ENCODE assay signal across 37 mouse cellular contexts in the genomic region with DNA sequence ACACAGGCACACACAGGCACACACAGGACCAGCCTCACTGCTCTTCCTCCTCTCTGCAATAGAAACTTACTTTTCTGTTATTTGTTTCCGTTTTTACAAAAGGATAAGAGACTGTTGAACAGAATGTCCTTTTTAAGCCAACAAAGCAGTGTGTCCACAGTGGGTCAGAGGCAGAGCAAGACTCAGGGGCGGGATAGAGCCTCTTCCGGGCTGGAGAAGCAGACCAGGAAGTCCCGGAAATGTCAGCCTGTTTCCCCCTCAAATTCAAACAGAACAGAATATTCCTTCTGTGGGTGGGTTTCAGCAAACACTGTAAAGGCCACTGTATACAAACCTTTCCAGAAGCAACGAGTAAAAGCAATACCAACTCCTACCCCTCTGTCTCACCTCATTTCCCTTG. TPM values are rescaled to one million over a fixed set of nuclear protein-coding genes. Genes with fewer than 3 reads are reported as not detected.
A peak's percentile ranks its signal among the peaks of the same experiment; 100 is the strongest.
DNase-seq lines count a peak whose midpoint lies in the region; ATAC-seq and TF ChIP-seq lines count a peak whose summit lies in the region.
"Had no signal": no experiment of that assay in that cellular context is flagged by ENCODE, and none has a peak within 500 bp of the region (broad histone marks: within the 10 kb centered on the region; RNA-seq: fewer than 3 reads in every experiment).

No protein-coding gene starts in this region.

- no peak overlapping the region for H3K4me3 ChIP-seq in forebrain, postnatal 0 days (ENCODE audit: low read depth, low read length)
- H3K4me3 ChIP-seq in forebrain, embryonic 11.5 days (ENCODE audit: low read depth, low read length): no peak overlapping the region
- H3K4me3 ChIP-seq in limb, embryonic 12.5 days (replicated peaks): no peak overlapping the region
- no peak overlapping the region for H3K4me3 ChIP-seq in limb, embryonic 10.5 days
- H3K4me3 ChIP-seq: embryonic facial prominence, embryonic 15.5 days; forebrain, embryonic 13.5 days; hindbrain, embryonic 13.5 days; layer of hippocampus, adult 2 months; left cerebral cortex, adult 2 months; liver, embryonic 12.5 days had no signal

- no peak overlapping the region for H3K4me2 ChIP-seq in forebrain, postnatal 0 days (ENCODE audit: low read depth)
- no peak overlapping the region for H3K4me2 ChIP-seq in forebrain, embryonic 11.5 days (ENCODE audit: low read depth, low read length, severe bottlenecking)
- no peak overlapping the region for H3K4me2 ChIP-seq in limb, embryonic 12.5 days
- H3K4me2 ChIP-seq: embryonic facial prominence, embryonic 15.5 days; forebrain, embryonic 13.5 days; hindbrain, embryonic 13.5 days; liver, embryonic 12.5 days had no signal

- no peak for ATAC-seq in forebrain, postnatal 0 days
- no peak for ATAC-seq in forebrain, embryonic 11.5 days (replicated peaks; ENCODE audit: low FRiP score)
- ATAC-seq in limb, embryonic 12.5 days (ENCODE audit: insufficient number of reproducible peaks, insufficient read depth, low FRiP score, low TSS enrichment, low read depth): no peak
- ATAC-seq in granulocyte monocyte progenitor cell, adult 5-6 weeks (replicated peaks; ENCODE audit: poor library complexity, severe bottlenecking): peak; percentile 67
- peak; percentile 59 for ATAC-seq in megakaryocyte progenitor cell, adult 5-6 weeks (replicated peaks; ENCODE audit: poor library complexity)
- ATAC-seq: forebrain, embryonic 13.5 days; intestine, embryonic 16.5 days; liver, embryonic 12.5 days had no signal

- no peaks in the 10 kb centered on the region for H3K9me3 ChIP-seq in forebrain, postnatal 0 days (ENCODE audit: low read length)
- H3K9me3 ChIP-seq in forebrain, embryonic 11.5 days (ENCODE audit: control insufficient read depth, low read length): no peaks in the 10 kb centered on the region
- no peaks in the 10 kb centered on the region for H3K9me3 ChIP-seq in limb, embryonic 12.5 days
- no peaks in the 10 kb centered on the region for H3K9me3 ChIP-seq in limb, embryonic 10.5 days (replicated peaks)
- H3K9me3 ChIP-seq: embryonic facial prominence, embryonic 15.5 days; forebrain, embryonic 13.5 days; hindbrain, embryonic 13.5 days; liver, embryonic 12.5 days had no signal

- H3K4me1 ChIP-seq in forebrain, postnatal 0 days (ENCODE audit: insufficient read depth): no peaks in the 10 kb centered on the region
- H3K4me1 ChIP-seq in forebrain, embryonic 11.5 days (replicated peaks; ENCODE audit: control insufficient read depth, insufficient read depth, low read length): no peaks in the 10 kb centered on the region
- H3K4me1 ChIP-seq in limb, embryonic 12.5 days (replicated peaks): no peaks in the 10 kb centered on the region; the same call in 1 of the 2 replicates
- H3K4me1 ChIP-seq in limb, embryonic 10.5 days: peaks cover 6% of the 10 kb centered on the region; the same call in 1 of the 2 replicates
- H3K4me1 ChIP-seq: embryonic facial prominence, embryonic 15.5 days; forebrain, embryonic 13.5 days; hindbrain, embryonic 13.5 days; liver, embryonic 12.5 days had no signal

- TF ChIP-seq CTCF in forebrain, postnatal 0 days (IDR thresholded peaks at IDR 0.05; ENCODE audit: low read depth): no peak

- H3K36me3 ChIP-seq in forebrain, postnatal 0 days (ENCODE audit: insufficient read depth): no peaks in the 10 kb centered on the region
- H3K36me3 ChIP-seq in forebrain, embryonic 11.5 days (ENCODE audit: control insufficient read depth, insufficient read depth, low read length): no peaks in the 10 kb centered on the region
- no peaks in the 10 kb centered on the region for H3K36me3 ChIP-seq in limb, embryonic 12.5 days
- no peaks in the 10 kb centered on the region for H3K36me3 ChIP-seq in limb, embryonic 10.5 days
- H3K36me3 ChIP-seq: embryonic facial prominence, embryonic 15.5 days; G1E; hindbrain, embryonic 13.5 days; liver, embryonic 12.5 days had no signal

- H3K27ac ChIP-seq in forebrain, postnatal 0 days (ENCODE audit: low read depth, low read length): 0 out of 2 replicates have a peak overlapping the region, but pooled peaks have one; percentile 9
- H3K27ac ChIP-seq in forebrain, embryonic 11.5 days (ENCODE audit: low read depth, low read length): no peak overlapping the region
- 0 out of 2 replicates have a peak overlapping the region, but pooled peaks have one; percentile 7 for H3K27ac ChIP-seq in limb, embryonic 12.5 days
- no peak overlapping the region for H3K27ac ChIP-seq in limb, embryonic 10.5 days
- H3K27ac ChIP-seq: embryonic facial prominence, embryonic 15.5 days; forebrain, embryonic 13.5 days; hindbrain, embryonic 13.5 days; layer of hippocampus, adult 2 months; left cerebral cortex, adult 2 months; liver, embryonic 12.5 days had no signal

- 78% methylated on average over 5 of the region's 5 CpGs for WGBS in forebrain, postnatal 0 days
- 81% methylated on average over 5 of the region's 5 CpGs for WGBS in forebrain, embryonic 11.5 days
- 56% methylated on average over 5 of the region's 5 CpGs for whole genome bisulfite sequencing in limb, embryonic 12.5 days
- 76% methylated on average over 5 of the region's 5 CpGs for WGBS in limb, embryonic 10.5 days

- no peaks in the 10 kb centered on the region for H3K27me3 ChIP-seq in forebrain, postnatal 0 days (ENCODE audit: insufficient read depth, low read length)
- no peaks in the 10 kb centered on the region for H3K27me3 ChIP-seq in forebrain, embryonic 11.5 days (ENCODE audit: control insufficient read depth, insufficient read depth, low read length)
- H3K27me3 ChIP-seq in limb, embryonic 12.5 days: no peaks in the 10 kb centered on the region
- H3K27me3 ChIP-seq in limb, embryonic 10.5 days (ENCODE audit: low read depth, poor library complexity, severe bottlenecking): no peaks in the 10 kb centered on the region
- H3K27me3 ChIP-seq: embryonic facial prominence, embryonic 15.5 days; forebrain, embryonic 13.5 days; hindbrain, embryonic 13.5 days; liver, embryonic 12.5 days had no signal

- H3K9ac ChIP-seq in forebrain, postnatal 0 days: no peak overlapping the region
- no peak overlapping the region for H3K9ac ChIP-seq in forebrain, embryonic 11.5 days (ENCODE audit: low read length)
- H3K9ac ChIP-seq in limb, embryonic 12.5 days (replicated peaks): no peak overlapping the region
- H3K9ac ChIP-seq: embryonic facial prominence, embryonic 15.5 days; forebrain, embryonic 13.5 days; hindbrain, embryonic 13.5 days; liver, embryonic 12.5 days had no signal

- DNase-seq in forebrain, postnatal 0 days: no peak
- DNase-seq in forebrain, embryonic 11.5 days (ENCODE audit: low spot score): no peak
- DNase-seq in limb, embryonic 10.5 days (ENCODE audit: low spot score): no peak
- DNase-seq in spleen, adult 12 weeks (ENCODE audit: low spot score): no peak
- DNase-seq: adrenal gland, postnatal 14 days; cerebellum, adult 11-12 months; cerebellum, adult 9-11 months; gastrocnemius, postnatal 25 days; kidney, postnatal 36 days; lung, adult 2 months; lung, postnatal 14 days; midbrain, embryonic 14.5 days; right cerebral cortex, postnatal 25 days; spleen, adult 18-20 months; thymus, postnatal 14 days had no signal

RNA-seq across cellular contexts. Expression of a gene that starts 26.7 kb away (rescaled TPM):
- total RNA-seq in forebrain, postnatal 0 days (2014; rRNA removed): 0.14 TPM in 1 of 2 replicates, not detected in the other
- not detected in 2 replicates for polyA plus RNA-seq in forebrain, postnatal 0 days (2015; fragmentation: Nextera tagmentation; extraction: Ambion mirVana)
- polyA plus RNA-seq in forebrain, embryonic 11.5 days (2014; fragmentation: Nextera tagmentation; extraction: Ambion mirVana): not detected in 2 replicates
- not detected in 2 replicates for polyA plus RNA-seq in limb, embryonic 12.5 days (2016; fragmentation: Nextera tagmentation; extraction: Ambion mirVana)
- not detected in 2 replicates for polyA plus RNA-seq in limb, embryonic 10.5 days (2016; fragmentation: Nextera tagmentation; extraction: Ambion mirVana)
- total RNA-seq in granulocyte monocyte progenitor cell, adult 5-6 weeks (2014; fragmentation: Nextera tagmentation): not detected in 2 replicates
- not detected in 2 replicates for total RNA-seq in granulocyte monocyte progenitor cell, adult 5-6 weeks (2017)
- total RNA-seq in megakaryocyte progenitor cell, adult 5-6 weeks (2015): not detected in 2 replicates
- total RNA-seq in megakaryocyte progenitor cell, adult 5-6 weeks (2017): not detected in 2 replicates
- total RNA-seq: adrenal gland, postnatal 14 days; G1E; gastrocnemius, postnatal 25 days; heart, adult 8-10 months; heart, postnatal 25 days; layer of hippocampus, adult 2 months; layer of hippocampus, postnatal 14 days; left cerebral cortex, adult 2 months; left cerebral cortex, postnatal 25 days; megakaryocyte-erythroid progenitor cell, adult 5-6 weeks; neutrophil, adult 5-6 weeks had no signal
- polyA plus RNA-seq: forebrain, embryonic 13.5 days; G1E; heart, embryonic 14.5 days; hindbrain, embryonic 13.5 days; intestine, embryonic 16.5 days; kidney, embryonic 14.5 days; limb, embryonic 14.5 days; liver, embryonic 12.5 days; lung, adult 2 months; midbrain, embryonic 14.5 days; neural tube, embryonic 11.5 days; stomach, embryonic 16.5 days had no signal

RNA-seq across cellular contexts. Expression of a gene that starts 52.9 kb away (rescaled TPM):
- total RNA-seq in forebrain, postnatal 0 days (2014; rRNA removed): 2.6 and 20.2 TPM in 2 replicates
- 0.33 and 0.50 TPM in 2 replicates for polyA plus RNA-seq in forebrain, postnatal 0 days (2015; fragmentation: Nextera tagmentation; extraction: Ambion mirVana)
- not detected in 2 replicates for polyA plus RNA-seq in forebrain, embryonic 11.5 days (2014; fragmentation: Nextera tagmentation; extraction: Ambion mirVana)
- polyA plus RNA-seq in limb, embryonic 12.5 days (2016; fragmentation: Nextera tagmentation; extraction: Ambion mirVana): 0.86 TPM in 1 of 2 replicates, not detected in the other
- polyA plus RNA-seq in limb, embryonic 10.5 days (2016; fragmentation: Nextera tagmentation; extraction: Ambion mirVana): not detected in 2 replicates
- total RNA-seq in granulocyte monocyte progenitor cell, adult 5-6 weeks (2014; fragmentation: Nextera tagmentation): not detected in 2 replicates
- total RNA-seq in granulocyte monocyte progenitor cell, adult 5-6 weeks (2017): 1.0 TPM in 1 of 2 replicates, not detected in the other
- not detected in 2 replicates for total RNA-seq in megakaryocyte progenitor cell, adult 5-6 weeks (2015)
- total RNA-seq in megakaryocyte progenitor cell, adult 5-6 weeks (2017): 0.07 TPM in 1 of 2 replicates, not detected in the other
- total RNA-seq: adrenal gland, postnatal 14 days; gastrocnemius, postnatal 25 days; heart, adult 8-10 months; heart, postnatal 25 days; megakaryocyte-erythroid progenitor cell, adult 5-6 weeks; neutrophil, adult 5-6 weeks had no signal
- polyA plus RNA-seq: G1E; heart, embryonic 14.5 days; kidney, embryonic 14.5 days; liver, embryonic 12.5 days; lung, adult 2 months; midbrain, embryonic 14.5 days; neural tube, embryonic 11.5 days had no signal

Comparison
In these comparisons a context has a peak if more than half of its experiments do, and no peak if none do; other contexts are left out.
1. H3K27ac ChIP-seq: peak in forebrain, postnatal 0 days (single experiment) and limb, embryonic 12.5 days (single experiment); none in forebrain, embryonic 11.5 days (single experiment) and limb, embryonic 10.5 days (single experiment).
2. ATAC-seq: peak in granulocyte monocyte progenitor cell, adult 5-6 weeks (single experiment) and megakaryocyte progenitor cell, adult 5-6 weeks (single experiment); none in forebrain, postnatal 0 days (single experiment), forebrain, embryonic 11.5 days (single experiment) and limb, embryonic 12.5 days (single experiment).